Mouse (Mus musculus): ENCODE data around the gene Gast.

DNA sequence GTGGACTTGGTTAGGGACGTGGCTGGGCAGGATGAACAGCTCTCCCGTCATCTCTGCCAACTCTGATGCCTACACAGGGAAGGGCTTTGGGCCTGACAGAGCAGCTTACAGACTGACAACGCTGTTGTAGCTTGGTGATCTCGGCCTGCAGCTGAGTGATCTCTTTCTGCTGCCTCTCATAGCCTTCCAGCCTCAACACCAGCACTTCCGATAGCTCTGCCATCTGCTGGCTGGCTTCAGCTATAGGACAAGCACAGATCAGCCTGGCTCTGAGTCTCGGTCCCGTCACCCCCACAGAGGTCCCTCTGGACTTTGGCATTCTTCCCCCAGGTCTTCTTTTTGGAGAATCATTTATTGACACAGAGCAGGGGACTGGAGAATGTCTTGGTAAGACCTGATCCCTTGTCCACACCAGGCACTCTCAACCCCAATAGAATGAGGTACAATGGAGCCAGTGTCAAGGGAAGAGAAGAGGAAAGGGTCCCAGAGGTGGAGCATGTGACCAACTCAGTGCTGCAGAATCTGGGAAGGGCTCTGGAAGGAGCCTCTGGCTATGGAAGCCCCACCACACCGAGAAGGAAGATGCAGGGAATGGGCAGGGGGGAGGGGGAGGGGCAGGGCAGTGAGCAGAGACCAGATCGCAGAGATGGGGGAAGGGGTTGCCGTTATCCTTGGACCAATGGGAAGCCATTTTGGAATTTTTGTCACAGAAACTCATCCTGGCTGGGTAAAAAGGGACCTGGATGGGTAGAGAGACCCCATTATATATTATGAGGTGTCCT, 18.1 kb downstream of the Gast start:
- TF ChIP-seq POLR2A (IDR thresholded peaks at IDR 0.05; ENCODE audit: insufficient read length, low read depth) (no peak), TCF12 (IDR thresholded peaks at IDR 0.05; ENCODE audit: insufficient read depth, poor library complexity, severe bottlenecking) (no peak)

All from myocyte (in vitro differentiated cells).